Mouse (Mus musculus) MEL (cell line): ENCODE data around the gene Zfp335.

ENCODE experiments used
- CTCF ChIP-seq, 3 experiments: IDR thresholded peaks in 2 of 3; conservative IDR thresholded peaks in 1 of 3; 2 replicates each; pipeline ENCODE4 v1.5.1; 2011 to 2012; ENCODE audit warnings: low read length in 3 of 3, low read depth in 2 of 3, mild to moderate bottlenecking in 2 of 3, improper control_type of control experiment in 1 of 3, inconsistent platforms in 1 of 3, mixed read lengths in 1 of 3, moderate library complexity in 1 of 3; ENCODE audit not compliant: control insufficient read depth in 1 of 3, insufficient read depth in 1 of 3, poor library complexity in 1 of 3, severe bottlenecking in 1 of 3
- GABPA ChIP-seq: IDR thresholded peaks from 2 replicates; pipeline ENCODE4 v1.6.1; 2012; ENCODE audit warnings: low read depth, mild to moderate bottlenecking, inconsistent platforms, low read length, improper control_type of control experiment, moderate library complexity
- JUND ChIP-seq: IDR thresholded peaks from 2 replicates; pipeline ENCODE4 v1.6.1; 2011; ENCODE audit warnings: low read depth, mild to moderate bottlenecking, improper control_type of control experiment, low read length
- POLR2A ChIP-seq, 2 experiments: IDR thresholded peaks; 2 replicates each; pipeline ENCODE4 v1.6.1; 2011 to 2012; ENCODE audit warnings: low read length in 2 of 2, mild to moderate bottlenecking in 2 of 2, control low read depth in 1 of 2, improper control_type of control experiment in 1 of 2, low read depth in 1 of 2, moderate library complexity in 1 of 2; ENCODE audit not compliant: control insufficient read depth in 1 of 2, insufficient read depth in 1 of 2, poor library complexity in 1 of 2
- POLR2AphosphoS2 ChIP-seq: IDR thresholded peaks from 2 replicates; pipeline ENCODE4 v1.6.1; 2011; ENCODE audit warnings: low read length, improper control_type of control experiment
- SIN3A ChIP-seq: IDR thresholded peaks from 2 replicates; pipeline ENCODE4 v1.6.1; 2012; ENCODE audit warnings: low read length, improper control_type of control experiment, inconsistent platforms
- SMC3 ChIP-seq: IDR thresholded peaks from 2 replicates; pipeline ENCODE4 v1.6.1; 2011; ENCODE audit warnings: low read depth, low read length, improper control_type of control experiment
- TBP ChIP-seq: IDR thresholded peaks from 2 replicates; pipeline ENCODE4 v1.8.0; 2011; ENCODE audit warnings: low read depth, low read length, improper control_type of control experiment
- USF1 ChIP-seq: IDR thresholded peaks from 2 replicates; pipeline ENCODE4 v1.6.1; 2014; ENCODE audit warnings: low read depth, mild to moderate bottlenecking, inconsistent platforms, low read length, improper control_type of control experiment, moderate library complexity

- no peak for TF ChIP-seq POLR2A (IDR thresholded peaks at IDR 0.05; ENCODE audit: control insufficient read depth in 1 of 2, insufficient read depth in 1 of 2, low read depth in 1 of 2, low read length in 2 of 2, poor library complexity in 1 of 2)
- no peak for TF ChIP-seq GABPA
- TF ChIP-seq POLR2AphosphoS2 = no peak
- TF ChIP-seq CTCF (IDR thresholded peaks at IDR 0.05 in 2 of 3, conservative IDR thresholded peaks at IDR 0.05 in 1 of 3; ENCODE audit: control insufficient read depth in 1 of 3, insufficient read depth in 1 of 3, low read depth in 2 of 3, low read length in 3 of 3, poor library complexity in 1 of 3, severe bottlenecking in 1 of 3) = peak; percentile 20 to 43 (median 34); a peak in 5 of 6 replicates
- no peak for TF ChIP-seq TBP
- TF ChIP-seq SMC3 = no peak
- TF ChIP-seq SIN3A = no peak
- TF ChIP-seq JUND = no peak
- TF ChIP-seq USF1 = no peak
These were observed 39.8 kb downstream of the Zfp335 start for GRCm38 (mm10) chr2:164871602-164872303.
